Mouse (Mus musculus) CD8-positive naive resting alpha-beta T cell, adult 2 months (primary cell): Measurements from ENCODE around the gene Mier2.

ENCODE experiments used
- DNase-seq, 2 experiments: peaks; one replicate each; pipeline ENCODE4 v3.0.0; 2022; ENCODE audit warnings: low read depth in 2 of 2, low spot score in 2 of 2

Gene Mier2

GRCm38 (mm10) chr10:79575754-79576153 lies 20.8 kb upstream of the Mier2 start:
- DNase-seq = no peak

DNA sequence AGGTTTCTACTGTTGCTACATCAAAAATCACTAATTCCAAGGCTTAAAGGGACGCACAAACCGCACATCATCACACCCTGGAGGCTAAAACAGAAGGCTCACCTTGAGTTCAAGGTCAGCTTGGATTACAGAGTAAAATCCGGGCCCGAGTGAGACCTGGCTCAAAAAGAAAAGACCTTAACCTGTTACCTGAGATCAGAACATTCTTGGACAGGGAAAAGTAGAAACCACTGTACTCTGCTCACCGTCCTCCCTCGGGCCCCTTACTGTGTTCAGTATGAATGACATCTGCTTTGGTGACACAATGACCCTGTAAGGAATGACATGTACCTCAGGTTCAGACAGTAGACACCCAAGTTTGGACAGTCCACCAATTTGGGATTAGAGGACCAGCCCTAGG lies 19.8 kb upstream of the Mier2 start:
- DNase-seq = no peak

DNA sequence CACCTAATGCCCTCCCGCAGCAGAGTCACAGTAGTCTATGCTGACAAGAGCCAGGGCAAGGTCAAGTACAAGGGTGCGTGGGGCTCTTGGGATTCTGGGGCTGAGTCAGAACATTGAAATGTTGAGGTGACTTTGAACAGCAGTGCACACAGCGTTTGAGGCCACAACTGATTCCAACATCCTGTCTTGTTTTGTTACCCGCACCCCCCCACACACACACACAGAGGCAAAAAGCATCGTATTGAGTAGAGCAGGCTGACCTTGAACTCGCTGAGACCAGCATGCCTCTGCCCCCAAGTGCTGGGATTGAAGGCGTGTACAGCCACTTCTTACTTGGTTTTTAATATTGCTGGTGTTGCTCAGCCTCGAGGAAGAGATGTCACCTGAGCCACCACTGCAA lies 19.4 kb upstream of the Mier2 start:
- DNase-seq = no peak

GRCm38 (mm10) chr10:79573611-79574010 lies 18.6 kb upstream of the Mier2 start:
- no peak for DNase-seq

- DNase-seq = no peak
These were observed 16.3 kb upstream of the Mier2 start for GRCm38 (mm10) chr10:79571314-79571713.

GRCm38 (mm10) chr10:79569921-79570320 lies 14.9 kb upstream of the Mier2 start:
- DNase-seq = no peak

GRCm38 (mm10) chr10:79559716-79560115 lies 4.7 kb upstream of the Mier2 start:
- DNase-seq = no peak

DNA sequence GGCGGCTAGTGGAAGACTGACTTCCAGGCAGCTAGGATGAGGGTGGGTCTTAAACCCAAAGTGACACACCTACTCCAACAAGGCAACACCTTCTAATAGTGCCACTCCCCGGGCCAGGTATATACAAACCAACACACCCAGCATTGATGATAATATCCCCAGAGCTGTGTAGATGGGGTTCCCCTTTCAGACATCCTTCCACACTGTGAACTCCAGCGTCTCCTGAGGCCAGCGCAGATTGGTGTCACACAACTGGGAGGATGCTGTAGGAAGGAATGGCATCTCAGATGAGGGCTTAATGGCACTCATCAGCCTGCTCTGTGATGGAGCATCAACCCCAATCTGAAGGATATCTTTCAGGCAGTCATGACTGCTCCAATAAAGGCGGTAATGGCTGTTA lies 2.5 kb upstream of the Mier2 start:
- no peak for DNase-seq

DNA sequence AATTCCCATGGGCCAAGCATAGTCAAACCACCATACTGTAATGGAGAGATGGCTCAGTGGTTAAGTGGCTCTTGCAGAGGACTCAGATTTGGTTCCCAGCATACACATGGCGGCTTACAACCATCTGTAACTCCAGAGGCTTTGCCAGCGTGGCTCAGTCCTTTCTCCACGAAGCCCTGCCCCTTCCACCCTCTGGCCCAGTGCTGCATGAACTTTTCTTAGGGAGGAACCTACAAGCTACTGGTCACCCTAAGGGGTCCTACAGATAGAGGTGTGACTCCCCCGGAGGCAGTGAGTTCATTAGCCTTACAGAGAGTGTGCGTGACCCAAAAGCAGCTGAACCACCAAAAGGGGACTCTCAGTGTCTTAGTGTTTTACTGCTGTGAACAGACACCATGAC lies 2.0 kb upstream of the Mier2 start:
- DNase-seq = no peak

GRCm38 (mm10) chr10:79555238-79555724 lies 282 bp upstream of the Mier2 start:
- DNase-seq = no peak

DNA sequence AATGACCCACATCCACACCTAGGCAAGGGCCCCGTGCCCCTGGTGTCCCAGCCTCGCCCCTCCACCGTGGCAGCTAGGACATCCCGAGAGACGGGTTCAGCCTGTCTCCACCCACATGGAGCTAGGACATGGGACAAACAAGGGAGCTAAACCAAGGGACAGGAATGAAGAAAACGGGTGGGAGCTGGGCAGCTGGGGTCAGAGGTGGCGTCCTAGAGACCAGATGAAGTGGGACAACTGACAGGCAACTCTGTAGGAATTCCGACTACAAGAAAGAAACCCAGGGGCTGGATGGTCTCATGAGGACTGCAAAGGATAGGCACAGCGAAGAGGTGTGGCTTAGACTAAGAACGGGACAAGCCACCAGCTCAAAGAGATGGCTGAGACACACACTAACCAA lies 1.3 kb downstream of the Mier2 start:
- DNase-seq = no peak

GRCm38 (mm10) chr10:79553176-79553575 lies 1.8 kb downstream of the Mier2 start:
- DNase-seq = no peak

DNA sequence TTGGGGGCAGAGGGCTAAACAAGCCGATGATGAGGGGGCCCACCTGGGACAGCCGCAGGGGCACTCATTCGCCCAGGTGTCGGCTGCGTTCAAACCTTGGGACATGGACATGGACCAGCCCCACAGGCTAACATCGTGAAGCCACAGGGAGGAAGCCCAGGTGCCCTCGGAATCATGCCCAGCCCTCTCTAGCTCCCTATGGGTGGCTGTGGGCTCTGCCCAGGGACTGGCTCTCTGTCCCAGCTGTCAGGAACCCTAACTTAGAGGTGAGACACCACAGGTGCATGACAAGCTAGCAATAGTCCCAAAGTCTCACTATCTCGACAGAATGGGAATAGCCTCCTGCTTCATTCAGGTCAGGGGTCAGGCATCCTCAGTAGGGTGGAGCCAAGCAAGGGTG lies 2.5 kb downstream of the Mier2 start:
- no peak for DNase-seq

DNA sequence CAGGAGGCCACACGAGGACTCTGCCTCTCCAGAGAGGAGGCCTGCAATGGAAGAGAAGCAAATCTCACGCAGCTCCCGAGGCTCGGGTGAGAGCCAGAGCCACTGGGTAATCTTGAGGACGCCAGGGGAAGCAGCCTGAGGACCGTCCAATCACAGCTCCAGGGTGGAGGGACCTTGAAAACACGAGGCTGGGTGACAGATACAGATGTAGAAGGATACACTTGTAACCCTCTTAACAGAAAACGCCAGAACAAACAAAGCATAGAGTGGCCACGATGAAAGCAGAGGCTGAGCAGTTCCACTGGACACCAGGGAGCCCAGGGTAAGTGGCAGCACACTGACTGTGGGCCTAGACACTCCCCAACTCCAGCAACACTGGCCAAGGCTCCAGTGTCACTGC lies 4.6 kb downstream of the Mier2 start:
- no peak for DNase-seq

GRCm38 (mm10) chr10:79548971-79549723 lies 5.9 kb downstream of the Mier2 start:
- no peak for DNase-seq

DNA sequence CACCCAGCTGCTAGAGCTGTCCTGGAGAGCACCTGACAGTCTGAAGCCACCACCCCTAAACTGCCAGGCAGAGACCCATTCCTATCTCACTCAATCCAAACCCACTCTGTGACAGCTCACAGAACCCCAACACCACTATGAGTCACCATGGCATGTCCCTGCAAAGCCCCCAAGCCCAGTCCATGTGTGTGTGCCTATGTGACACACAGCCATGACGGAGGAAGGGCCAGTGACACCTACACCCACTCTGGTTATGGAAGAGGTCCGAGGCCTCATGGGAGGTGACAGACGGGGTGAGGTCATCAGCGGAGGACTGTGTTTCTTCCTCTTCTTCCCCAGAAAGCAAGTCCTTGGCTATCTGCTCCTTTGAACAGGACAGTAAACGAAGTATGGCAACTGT lies 6.5 kb downstream of the Mier2 start:
- no peak for DNase-seq

GRCm38 (mm10) chr10:79547148-79547675 lies 7.8 kb downstream of the Mier2 start:
- no peak for DNase-seq

GRCm38 (mm10) chr10:79546483-79546882 lies 8.5 kb downstream of the Mier2 start:
- no peak for DNase-seq

- DNase-seq = no peak
These were observed 9.1 kb downstream of the Mier2 start for GRCm38 (mm10) chr10:79545891-79546290.

DNA sequence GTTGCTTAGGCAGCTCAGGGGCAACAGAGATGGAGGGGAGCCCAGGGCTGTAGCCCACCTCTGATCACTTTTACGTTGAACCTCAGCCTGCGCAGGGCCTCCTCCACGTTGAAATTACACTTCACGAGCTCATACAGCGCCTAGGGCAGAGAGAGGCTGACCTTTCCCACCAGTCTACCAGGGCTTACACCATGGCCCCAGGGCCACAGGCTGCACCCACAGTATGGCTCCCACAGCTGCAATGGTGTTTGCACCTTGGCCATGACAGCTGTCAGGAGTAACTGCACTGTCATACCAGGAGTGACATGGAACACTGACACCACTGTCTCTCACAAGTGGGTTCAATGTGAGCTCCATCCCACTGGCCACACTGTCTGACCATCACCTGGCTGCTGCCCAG lies 10.4 kb downstream of the Mier2 start:
- no peak for DNase-seq

- DNase-seq = no peak
These were observed 11.0 kb downstream of the Mier2 start for GRCm38 (mm10) chr10:79543884-79544597.

GRCm38 (mm10) chr10:79542171-79542570 lies 12.8 kb downstream of the Mier2 start:
- no peak for DNase-seq
